Mouse (Mus musculus) cerebellum, adult 2 months (tissue): ENCODE results near the gene Ppt2.

Experiments used
- CTCF ChIP-seq: fragments of 200-500 bp; IDR thresholded peaks from 2 replicates; pipeline ENCODE4 v1.5.1; 2011; ENCODE audit warnings: low read depth, mild to moderate bottlenecking, control low read depth, low read length, moderate library complexity, borderline replicate concordance; ENCODE audit not compliant: insufficient read depth
- POLR2A ChIP-seq: fragments of 200-500 bp; IDR thresholded peaks from 2 replicates; pipeline ENCODE4 v1.6.1; 2011; ENCODE audit warnings: low read length, control low read depth, borderline replicate concordance; ENCODE audit not compliant: insufficient read depth

DNA sequence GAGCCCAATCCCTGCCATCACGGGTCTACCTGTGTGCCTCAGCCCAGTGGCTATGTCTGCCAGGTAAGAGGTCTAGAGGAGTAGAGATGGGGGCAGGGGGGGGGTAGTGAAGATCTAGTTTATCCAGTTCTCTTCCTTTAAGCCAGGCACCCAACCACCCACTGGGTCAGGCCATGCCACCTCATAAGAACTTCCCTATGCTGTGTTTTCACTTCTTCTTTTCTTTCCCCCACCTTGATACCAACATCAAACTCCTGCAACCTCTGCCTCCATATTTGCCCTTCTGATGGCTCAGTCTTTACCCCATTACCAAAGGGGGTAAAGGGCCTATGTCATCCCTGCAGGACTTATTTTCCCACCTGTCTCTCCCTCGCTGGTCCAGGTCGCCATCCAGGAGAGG, 50.2 kb downstream of the Ppt2 start:
- TF ChIP-seq CTCF: no peak
- no peak for TF ChIP-seq POLR2A
